Mouse (Mus musculus) adipose tissue, adult 10 weeks (tissue): ENCODE measurements around the gene Gm20823. TPM values are rescaled to one million over a fixed set of nuclear protein-coding genes. Genes with fewer than 3 reads are reported as not detected.

Source experiments
- polyA plus RNA-seq: library from polyadenylated mRNA; stranded (reverse); fragments of 350-450 nt; fragmentation: Illumina TruSeq; extraction: RNeasy Lipid Tissue Mini Kit (QIAGEN cat#74804); gene quantifications from one replicate; pipeline ENCODE4 v1.2.3, GENCODE M21; 2014; ENCODE audit warnings: low read depth, low replicate concordance

The Gm20823 gene
- polyA plus RNA-seq, result not detected

DNA sequence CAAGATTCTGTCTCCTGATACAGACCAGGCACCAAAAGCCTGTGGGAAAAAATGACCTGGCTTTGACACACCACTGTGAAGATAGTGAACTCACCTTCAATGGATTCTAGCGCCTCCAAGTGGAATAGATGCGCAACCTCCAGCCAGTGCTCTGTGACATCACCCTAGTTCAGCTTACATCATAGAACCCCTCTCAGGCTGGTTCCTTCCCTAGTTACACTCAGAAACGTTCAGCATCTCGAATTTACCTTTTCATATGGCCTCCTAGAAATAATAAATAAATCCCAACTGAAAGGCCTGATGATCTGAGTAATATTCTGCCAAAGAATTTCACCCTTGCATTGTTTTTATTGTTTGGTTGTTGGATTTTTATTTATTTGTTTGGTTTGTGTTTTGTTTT is at the start of gene Gm20823:
Gm20823 (minus strand) TSS at position 101 of the 400 bp plus-strand sequence.

